8 mouse cellular contexts compared by ENCODE assay signal in genomic region chr6:17694550-17694951, GRCm38 (mm10). TPM values are rescaled to one million over a fixed set of nuclear protein-coding genes. Genes with fewer than 3 reads are reported as not detected.
DNase-seq lines count a peak whose midpoint lies in the region; ATAC-seq lines count a peak whose summit lies in the region.

No protein-coding gene starts in this region.

- no peaks in the 10 kb centered on the region for H3K36me3 ChIP-seq in hindbrain, embryonic 11.5 days (ENCODE audit: control insufficient read depth, insufficient read depth, low read length)

- peak overlapping the region; percentile 91 for H3K4me2 ChIP-seq in hindbrain, embryonic 11.5 days (replicated peaks; ENCODE audit: low read depth, low read length)

- peak; percentile 75 for ATAC-seq in frontal cortex, adult (ENCODE audit: low TSS enrichment)
- ATAC-seq in hindbrain, embryonic 11.5 days (ENCODE audit: low FRiP score), result peak; percentile 80

- H3K27me3 ChIP-seq in hindbrain, embryonic 11.5 days (ENCODE audit: control insufficient read depth, insufficient read depth, low read length), result no peaks in the 10 kb centered on the region; the same call in 1 of the 2 replicates

- under 1% methylated on average over 36 of the region's 46 CpGs for WGBS in hindbrain, embryonic 11.5 days

- no peaks in the 10 kb centered on the region for H3K9me3 ChIP-seq in hindbrain, embryonic 11.5 days (ENCODE audit: control insufficient read depth, low read length)

- H3K4me3 ChIP-seq in hindbrain, embryonic 11.5 days (ENCODE audit: low read depth, low read length), result peak overlapping the region; percentile 81

- DNase-seq in MN1 (ENCODE audit: low spot score), result peak; percentile 79
- DNase-seq in cerebellum, adult 9-10 months, result peak; percentile 81
- peak; percentile 72 for DNase-seq in hindbrain, embryonic 11.5 days (ENCODE audit: low spot score)
- peak; percentile 56 to 64 for DNase-seq in layer of hippocampus, postnatal 36 days
- peak; percentile 84 for DNase-seq in lung, postnatal 36 days
- peak; percentile 87 for DNase-seq in retina, postnatal 1 day
- peak; percentile 22 for DNase-seq in urinary bladder, postnatal 10 days (ENCODE audit: low spot score)

- no peaks in the 10 kb centered on the region for H3K4me1 ChIP-seq in hindbrain, embryonic 11.5 days (replicated peaks; ENCODE audit: control insufficient read depth, insufficient read depth, low read length)

- H3K27ac ChIP-seq in hindbrain, embryonic 11.5 days (ENCODE audit: low read depth, low read length), result peak overlapping the region; percentile 47

- H3K9ac ChIP-seq in hindbrain, embryonic 11.5 days (ENCODE audit: low read depth, low read length), result peak overlapping the region; percentile 73

RNA-seq across cellular contexts. Expression of gene St7, which starts 1.8 kb away (rescaled TPM):
- 43.1 and 52.1 TPM in 2 replicates for polyA plus RNA-seq in hindbrain, embryonic 11.5 days (2014; fragmentation: Nextera tagmentation; extraction: Ambion mirVana)
- total RNA-seq in layer of hippocampus, postnatal 36 days (2021), result 10 to 100 TPM; 48.0 to 52.5 TPM

RNA-seq across cellular contexts. Expression of gene Capza2, which starts 58.5 kb away (rescaled TPM):
- polyA plus RNA-seq in hindbrain, embryonic 11.5 days (2014; fragmentation: Nextera tagmentation; extraction: Ambion mirVana), result 268 and 275 TPM in 2 replicates
- total RNA-seq in layer of hippocampus, postnatal 36 days (2021), result 100 to 1,000 TPM; 299 to 316 TPM

Comparison
In these comparisons a context has a peak if more than half of its experiments do, and no peak if none do; other contexts are left out.
1. Peak in every context shown above with its lines: DNase-seq, ATAC-seq, H3K4me3 ChIP-seq and H3K27ac ChIP-seq.
2. DNase-seq: peak in every context shown above with its lines; median percentile 87 in retina, postnatal 1 day; 84 in lung, postnatal 36 days; 81 in cerebellum, adult 9-10 months; 79 in MN1; 72 in hindbrain, embryonic 11.5 days; 60 in layer of hippocampus, postnatal 36 days; 22 in urinary bladder, postnatal 10 days.